Mouse (Mus musculus): Measurements from ENCODE around the gene Morn3. TPM values are rescaled to one million over a fixed set of nuclear protein-coding genes. Genes with fewer than 3 reads are reported as not detected.
A peak's percentile ranks its signal among the peaks of the same experiment; 100 is the strongest.

The Morn3 gene
- not detected for total RNA-seq (2021)
- long read RNA-seq, experiment 1 = 0 reads
- long read RNA-seq, experiment 2 = 0 reads

- DNase-seq (ENCODE audit: low spot score in 2 of 2) = no peak
These were observed at the start of gene Morn3 for GRCm38 (mm10) chr5:123046916-123047315. Gene Morn3 (minus strand): TSS chr5:123047016.

GRCm38 (mm10) chr5:123096299-123096698, 49.5 kb upstream of the Morn3 start:
- intact Hi-C loops (cut with DNase I) = no loop called here
- no peak for DNase-seq (ENCODE audit: low spot score in 2 of 2)

More at GRCm38 (mm10) chr5:123046916-123047315, at the start of gene Morn3:
- intact Hi-C loops (cut with DNase I) = loop anchor here (1.0 to 5.0 kb wide), 2 partner anchors 79 to 120 kb away; no protein-coding TSS in a partner anchor

GRCm38 (mm10) chr5:123094238-123094991, 47.6 kb upstream of the Morn3 start:
- intact Hi-C loops (cut with DNase I) = no loop called here

GRCm38 (mm10) chr5:123093077-123093633, 46.3 kb upstream of the Morn3 start:
- DNase-seq (ENCODE audit: low spot score in 2 of 2) = no peak
- intact Hi-C loops (cut with DNase I) = no loop called here

More at GRCm38 (mm10) chr5:123094238-123094991, 47.6 kb upstream of the Morn3 start:
- no peak for DNase-seq (ENCODE audit: low spot score in 2 of 2)

- no peak for DNase-seq (ENCODE audit: low spot score in 2 of 2)
- intact Hi-C loops (cut with DNase I) = no loop called here
These were observed 43.9 kb upstream of the Morn3 start for GRCm38 (mm10) chr5:123090560-123091306.

GRCm38 (mm10) chr5:123088784-123089183, 42.0 kb upstream of the Morn3 start:
- intact Hi-C loops (cut with DNase I) = no loop called here
- DNase-seq (ENCODE audit: low spot score in 2 of 2) = no peak

- intact Hi-C loops (cut with DNase I) = no loop called here
- DNase-seq (ENCODE audit: low spot score in 2 of 2) = no peak
These were observed 39.7 kb upstream of the Morn3 start for GRCm38 (mm10) chr5:123086501-123086900.

- intact Hi-C loops (cut with DNase I) = no loop called here
- DNase-seq (ENCODE audit: low spot score in 2 of 2) = no peak
These were observed 36.7 kb upstream of the Morn3 start for GRCm38 (mm10) chr5:123083340-123084050.

GRCm38 (mm10) chr5:123080510-123080909, 33.7 kb upstream of the Morn3 start:
- no peak for DNase-seq (ENCODE audit: low spot score in 2 of 2)

GRCm38 (mm10) chr5:123080041-123080440, 33.2 kb upstream of the Morn3 start:
- intact Hi-C loops (cut with DNase I) = no loop called here
- DNase-seq (ENCODE audit: low spot score in 2 of 2) = no peak

More at GRCm38 (mm10) chr5:123080510-123080909, 33.7 kb upstream of the Morn3 start:
- intact Hi-C loops (cut with DNase I) = no loop called here

- no peak for DNase-seq (ENCODE audit: low spot score in 2 of 2)
- intact Hi-C loops (cut with DNase I) = loop anchor here (5.0 kb wide), 1 partner anchor 33 kb away; no protein-coding TSS in a partner anchor
These were observed 32.8 kb upstream of the Morn3 start for GRCm38 (mm10) chr5:123079568-123079967.

- intact Hi-C loops (cut with DNase I) = loop anchor here (5.0 kb wide), 1 partner anchor 36 kb away; no protein-coding TSS in a partner anchor
- no peak for DNase-seq (ENCODE audit: low spot score in 2 of 2)
These were observed 29.8 kb upstream of the Morn3 start for GRCm38 (mm10) chr5:123076419-123077281.

- intact Hi-C loops (cut with DNase I) = loop anchor here (5.0 kb wide), 1 partner anchor 37 kb away; no protein-coding TSS in a partner anchor
- peak; percentile 89 to 92 for DNase-seq (ENCODE audit: low spot score in 2 of 2)
These were observed 29.0 kb upstream of the Morn3 start for GRCm38 (mm10) chr5:123075576-123076418.

GRCm38 (mm10) chr5:123068714-123069113, 21.9 kb upstream of the Morn3 start:
- intact Hi-C loops (cut with DNase I) = no loop called here

GRCm38 (mm10) chr5:123068115-123068514, 21.3 kb upstream of the Morn3 start, which contains the start of gene Tmem120b:
Gene Tmem120b (plus strand): TSS chr5:123068415.
- intact Hi-C loops (cut with DNase I) = no loop called here
- DNase-seq (ENCODE audit: low spot score in 2 of 2) = no peak

More at GRCm38 (mm10) chr5:123068714-123069113, 21.9 kb upstream of the Morn3 start:
- DNase-seq (ENCODE audit: low spot score in 2 of 2) = no peak

- no peak for DNase-seq (ENCODE audit: low spot score in 2 of 2)
- intact Hi-C loops (cut with DNase I) = no loop called here
These were observed 20.7 kb upstream of the Morn3 start for GRCm38 (mm10) chr5:123067395-123067995.

- DNase-seq (ENCODE audit: low spot score in 2 of 2) = peak; percentile 55 to 79
- intact Hi-C loops (cut with DNase I) = loop anchor here (1.0 to 2.0 kb wide), 2 partner anchors 51 to 107 kb away; no protein-coding TSS in a partner anchor
These were observed 17.4 kb upstream of the Morn3 start for GRCm38 (mm10) chr5:123064207-123064606.
